Mouse (Mus musculus) heart, adult 2 months (tissue): ENCODE measurements around the gene Lingo3.

ENCODE experiments used
- CTCF ChIP-seq: fragments of 200-600 bp; IDR thresholded peaks from 2 replicates; pipeline ENCODE4 v1.8.1; 2022; ENCODE audit warnings: antibody characterized with exemption, mild to moderate bottlenecking, moderate library complexity
- EP300 ChIP-seq: fragments of 200-500 bp; IDR thresholded peaks from 2 replicates; pipeline ENCODE4 v1.6.1; 2011; ENCODE audit warnings: low read depth, low read length, control low read depth; ENCODE audit not compliant: insufficient read depth
- POLR2A ChIP-seq: fragments of 200-500 bp; IDR thresholded peaks from 2 replicates; pipeline ENCODE4 v1.6.1; 2011; ENCODE audit warnings: mild to moderate bottlenecking, low read depth, low read length, control low read depth; ENCODE audit not compliant: insufficient read depth

DNA sequence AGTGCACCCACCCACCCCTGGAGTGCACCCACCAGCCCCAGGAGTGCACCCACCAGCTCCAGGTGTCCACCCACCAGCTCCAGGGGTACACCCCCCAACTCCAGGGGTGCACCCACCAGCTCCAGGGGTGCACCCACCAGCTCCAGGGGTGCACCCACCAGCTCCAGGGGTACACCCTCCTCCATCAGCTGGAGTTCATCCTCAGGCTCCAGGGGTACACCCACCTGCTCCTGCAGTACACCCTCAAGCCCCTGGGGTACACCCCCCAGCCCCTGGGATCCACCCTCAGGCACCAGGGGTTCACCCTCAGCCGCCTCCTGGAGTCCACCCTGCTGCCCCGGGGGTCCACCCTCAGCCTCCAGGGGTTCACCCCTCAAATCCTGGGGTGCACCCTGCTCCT is 39.5 kb downstream of the Lingo3 start:
- TF ChIP-seq CTCF (no peak), EP300 (no peak), POLR2A (no peak)
